Mouse (Mus musculus): ENCODE measurements at regions not wholly inside any gene's neighbourhood (a gene's known extent, or its start where the extent isn't known, plus 50 kb on each side); places are given as distances from the start of the nearest gene placed in this dataset.

DNA sequence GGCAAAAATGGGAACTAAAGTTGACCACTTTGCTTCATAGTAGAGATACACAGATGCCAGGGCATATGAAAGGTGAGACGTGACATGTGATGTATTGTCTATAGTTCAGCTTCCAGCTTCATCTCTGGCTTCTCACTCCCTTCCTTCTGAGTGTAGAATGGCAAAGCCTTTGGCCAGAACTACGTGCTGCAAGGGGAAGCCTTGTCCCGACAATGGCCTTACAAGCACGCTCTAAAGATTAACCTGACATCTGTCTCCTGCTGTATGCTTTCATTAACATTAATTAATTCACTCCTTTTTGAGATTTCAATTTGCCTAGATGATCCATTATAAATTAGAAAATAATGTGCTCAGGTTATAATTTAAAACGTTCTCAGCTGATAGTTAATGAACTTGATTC is 193.5 kb upstream of the Emcn start:
- Histone ChIP-seq H3K4me2 (ENCODE audit: low read depth, low read length) (no peak overlapping the region), H3K4me1 (replicated peaks; ENCODE audit: control insufficient read depth, insufficient read depth, low read length) (no peaks in the 10 kb centered on the region), H3K4me3 (ENCODE audit: low read length) (no peak overlapping the region), H3K9me3 (ENCODE audit: control insufficient read depth, low read length) (no peaks in the 10 kb centered on the region), H3K27ac (ENCODE audit: low read length) (no peak overlapping the region), H3K27me3 (ENCODE audit: control insufficient read depth, insufficient read depth, low read depth, low read length) (no peaks in the 10 kb centered on the region), H3K9ac (ENCODE audit: low read length) (no peak overlapping the region), H3K36me3 (ENCODE audit: control insufficient read depth, insufficient read depth, low read length) (no peaks in the 10 kb centered on the region)
- 73% methylated on average over 5 of the region's 5 CpGs for WGBS
- ATAC-seq (ENCODE audit: low read depth), result no peak

DNA sequence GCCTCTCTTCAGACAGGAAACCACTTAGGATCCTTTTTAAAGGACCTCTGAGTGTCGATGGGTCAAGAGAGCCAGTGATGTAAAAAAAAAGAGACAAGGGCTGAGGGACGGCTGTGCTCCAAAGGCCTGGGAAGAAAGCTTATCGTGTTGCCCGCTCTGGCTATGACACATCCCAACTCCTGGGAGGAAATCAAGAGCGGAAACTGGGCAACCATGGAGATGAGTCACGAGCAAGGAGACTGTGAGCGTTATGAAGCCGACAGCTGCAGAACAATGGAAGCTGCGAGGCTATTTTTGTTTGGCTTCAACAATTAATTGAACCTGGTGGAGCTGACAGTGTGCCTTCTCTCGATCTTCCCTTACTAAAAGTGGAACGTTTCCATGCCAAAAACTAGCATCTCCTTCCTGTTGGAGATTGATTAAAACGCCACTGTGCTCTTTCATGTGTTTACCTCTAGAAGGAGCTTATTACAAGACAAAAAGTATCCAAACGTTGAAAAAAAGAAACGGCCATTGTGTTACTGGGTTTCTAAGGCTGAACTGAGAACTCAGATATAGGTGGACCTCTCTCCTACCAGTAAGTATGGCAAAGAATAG is 190.4 kb upstream of the Emcn start:
- WGBS, result 39% methylated on average over 14 of the region's 14 CpGs
- Histone ChIP-seq H3K4me3 (ENCODE audit: low read length) (no peak overlapping the region), H3K27me3 (ENCODE audit: control insufficient read depth, insufficient read depth, low read depth, low read length) (no peaks in the 10 kb centered on the region), H3K4me2 (ENCODE audit: low read depth, low read length) (no peak overlapping the region), H3K9ac (ENCODE audit: low read length) (no peak overlapping the region), H3K36me3 (ENCODE audit: control insufficient read depth, insufficient read depth, low read length) (no peaks in the 10 kb centered on the region), H3K4me1 (replicated peaks; ENCODE audit: control insufficient read depth, insufficient read depth, low read length) (no peaks in the 10 kb centered on the region), H3K9me3 (ENCODE audit: control insufficient read depth, low read length) (no peaks in the 10 kb centered on the region), H3K27ac (ENCODE audit: low read length) (peak overlapping the region; percentile 22; the same call in 1 of the 2 replicates)
- peak; percentile 94 for ATAC-seq (ENCODE audit: low read depth)

DNA sequence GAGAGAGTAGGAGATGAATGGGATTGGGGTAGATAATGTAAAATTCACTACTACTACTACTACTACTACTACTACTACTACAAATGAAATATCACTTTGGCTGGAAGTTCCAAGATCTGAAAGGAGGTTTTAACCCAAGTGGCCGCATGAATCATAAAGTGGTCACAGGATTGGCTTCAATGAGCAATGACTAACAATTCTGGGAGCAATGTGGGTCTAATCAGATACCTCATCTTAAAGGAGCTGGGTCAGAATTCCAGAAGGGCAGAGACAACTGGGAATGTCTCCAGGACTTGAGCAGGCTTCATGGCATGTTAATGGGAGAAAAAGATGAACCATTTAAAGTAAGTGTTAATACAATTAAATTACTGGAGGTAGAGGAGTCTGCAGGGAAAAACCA is 189.4 kb upstream of the Emcn start:
- H3K4me3 ChIP-seq (ENCODE audit: low read length), result no peak overlapping the region
- no peak overlapping the region for H3K4me2 ChIP-seq (ENCODE audit: low read depth, low read length)
- no peak overlapping the region for H3K9ac ChIP-seq (ENCODE audit: low read length)
- no peak for ATAC-seq (ENCODE audit: low read depth)
- H3K27ac ChIP-seq (ENCODE audit: low read length), result no peak overlapping the region; the same call in 1 of the 2 replicates
- WGBS, result 90% methylated on average over 1 of the region's 1 CpGs
- no peaks in the 10 kb centered on the region for H3K36me3 ChIP-seq (ENCODE audit: control insufficient read depth, insufficient read depth, low read length)
- H3K4me1 ChIP-seq (replicated peaks; ENCODE audit: control insufficient read depth, insufficient read depth, low read length), result 0 out of 2 replicates have a peak, but pooled peaks cover 2% of the 10 kb centered on the region
- H3K9me3 ChIP-seq (ENCODE audit: control insufficient read depth, low read length), result no peaks in the 10 kb centered on the region
- H3K27me3 ChIP-seq (ENCODE audit: control insufficient read depth, insufficient read depth, low read depth, low read length), result no peaks in the 10 kb centered on the region

DNA sequence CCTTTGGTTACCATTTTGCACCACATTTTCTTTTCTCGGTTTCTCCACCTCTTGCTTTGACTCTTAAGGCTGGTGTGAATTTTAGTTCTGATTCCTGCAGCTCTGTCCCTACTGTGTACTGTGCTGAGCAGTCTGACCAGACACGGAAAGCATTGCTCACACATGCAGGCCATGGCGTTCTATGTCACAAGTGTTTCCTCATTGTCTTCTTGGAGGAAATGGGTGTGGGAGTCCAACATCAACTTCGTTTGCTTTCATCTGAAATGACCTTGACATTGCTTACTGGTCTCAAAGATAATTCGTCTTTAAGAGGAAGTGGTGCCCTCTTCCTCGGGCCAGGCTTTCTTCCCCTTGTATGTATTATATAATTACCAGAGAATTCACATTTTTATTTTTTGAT is 187.6 kb upstream of the Emcn start:
- Histone ChIP-seq H3K4me3 (ENCODE audit: low read length) (no peak overlapping the region), H3K9ac (ENCODE audit: low read length) (no peak overlapping the region), H3K4me1 (replicated peaks; ENCODE audit: control insufficient read depth, insufficient read depth, low read length) (0 out of 2 replicates have a peak, but pooled peaks cover 2% of the 10 kb centered on the region), H3K4me2 (ENCODE audit: low read depth, low read length) (no peak overlapping the region), H3K36me3 (ENCODE audit: control insufficient read depth, insufficient read depth, low read length) (no peaks in the 10 kb centered on the region), H3K27me3 (ENCODE audit: control insufficient read depth, insufficient read depth, low read depth, low read length) (no peaks in the 10 kb centered on the region), H3K9me3 (ENCODE audit: control insufficient read depth, low read length) (no peaks in the 10 kb centered on the region), H3K27ac (ENCODE audit: low read length) (peak overlapping the region; percentile 75)
- peak; percentile 63 for ATAC-seq (ENCODE audit: low read depth)
- WGBS, result 54% methylated on average over 6 of the region's 6 CpGs

DNA sequence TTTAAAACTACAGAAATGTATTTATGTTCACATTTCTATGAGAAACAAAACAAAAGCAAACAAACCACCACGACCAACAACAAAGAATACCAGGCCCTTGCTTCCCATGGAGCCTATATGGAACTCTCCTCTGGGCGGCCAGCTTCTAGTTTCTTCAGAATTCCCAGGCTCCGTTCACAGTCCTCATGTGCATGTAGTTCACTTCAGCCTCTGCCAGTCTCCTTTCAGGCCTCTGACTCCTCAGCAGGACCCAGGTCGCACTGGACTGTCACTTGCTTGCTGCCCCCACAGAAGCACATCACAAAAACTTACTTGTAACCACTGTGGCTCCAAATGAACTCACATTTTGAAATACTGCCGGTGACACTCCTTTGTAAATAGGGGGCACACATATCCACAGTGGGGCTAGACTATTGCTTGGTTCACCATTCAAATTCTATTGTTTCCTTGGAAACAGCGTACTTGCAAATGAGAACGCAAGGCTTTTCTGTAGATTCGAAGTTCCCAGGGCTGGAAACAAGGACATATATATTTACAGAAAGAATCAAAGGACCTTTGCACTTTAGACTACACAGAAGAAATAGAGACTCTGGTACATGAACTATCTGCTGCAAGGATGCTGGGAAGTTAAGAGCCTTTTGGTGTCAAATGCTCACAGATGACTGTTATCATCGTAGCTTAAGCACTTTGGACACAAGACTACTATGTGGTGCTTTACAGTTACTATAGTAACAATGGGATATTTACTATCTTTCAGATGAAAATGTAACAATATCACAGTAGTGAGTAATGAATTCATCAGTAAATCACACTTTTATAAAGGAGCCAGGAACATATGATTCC is 186.4 kb upstream of the Emcn start:
- H3K36me3 ChIP-seq (ENCODE audit: control insufficient read depth, insufficient read depth, low read length), result no peaks in the 10 kb centered on the region
- WGBS, result 77% methylated on average over 9 of the region's 9 CpGs
- no peaks in the 10 kb centered on the region for H3K27me3 ChIP-seq (ENCODE audit: control insufficient read depth, insufficient read depth, low read depth, low read length)
- no peaks in the 10 kb centered on the region for H3K9me3 ChIP-seq (ENCODE audit: control insufficient read depth, low read length)
- no peak for ATAC-seq (ENCODE audit: low read depth)
- H3K27ac ChIP-seq (ENCODE audit: low read length), result no peak overlapping the region
- no peak overlapping the region for H3K4me2 ChIP-seq (ENCODE audit: low read depth, low read length)
- H3K9ac ChIP-seq (ENCODE audit: low read length), result no peak overlapping the region
- H3K4me1 ChIP-seq (replicated peaks; ENCODE audit: control insufficient read depth, insufficient read depth, low read length), result 0 out of 2 replicates have a peak, but pooled peaks cover 2% of the 10 kb centered on the region
- no peak overlapping the region for H3K4me3 ChIP-seq (ENCODE audit: low read length)

DNA sequence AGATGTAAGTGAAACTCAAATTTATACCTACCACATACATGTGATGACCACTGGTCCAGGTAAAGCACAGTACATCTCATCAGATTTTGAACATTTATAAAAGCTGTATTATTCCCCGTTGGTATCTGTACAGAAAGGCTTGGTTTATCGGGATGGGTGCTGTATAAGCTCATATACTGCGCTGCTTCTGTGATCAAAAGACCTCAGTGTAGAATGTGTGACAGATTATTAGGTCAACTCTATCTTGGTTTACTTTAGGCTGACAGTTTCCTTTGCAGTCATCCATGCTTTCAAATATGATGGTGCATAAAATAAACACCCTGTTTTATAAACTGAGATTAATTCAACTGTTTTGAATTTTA is 185.8 kb upstream of the Emcn start:
- Histone ChIP-seq H3K4me1 (replicated peaks; ENCODE audit: control insufficient read depth, insufficient read depth, low read length) (0 out of 2 replicates have a peak, but pooled peaks cover 2% of the 10 kb centered on the region), H3K27ac (ENCODE audit: low read length) (no peak overlapping the region), H3K4me2 (ENCODE audit: low read depth, low read length) (no peak overlapping the region), H3K36me3 (ENCODE audit: control insufficient read depth, insufficient read depth, low read length) (no peaks in the 10 kb centered on the region), H3K9me3 (ENCODE audit: control insufficient read depth, low read length) (no peaks in the 10 kb centered on the region), H3K4me3 (ENCODE audit: low read length) (no peak overlapping the region), H3K27me3 (ENCODE audit: control insufficient read depth, insufficient read depth, low read depth, low read length) (no peaks in the 10 kb centered on the region), H3K9ac (ENCODE audit: low read length) (no peak overlapping the region)
- 57% methylated on average over 3 of the region's 3 CpGs for WGBS
- no peak for ATAC-seq (ENCODE audit: low read depth)

DNA sequence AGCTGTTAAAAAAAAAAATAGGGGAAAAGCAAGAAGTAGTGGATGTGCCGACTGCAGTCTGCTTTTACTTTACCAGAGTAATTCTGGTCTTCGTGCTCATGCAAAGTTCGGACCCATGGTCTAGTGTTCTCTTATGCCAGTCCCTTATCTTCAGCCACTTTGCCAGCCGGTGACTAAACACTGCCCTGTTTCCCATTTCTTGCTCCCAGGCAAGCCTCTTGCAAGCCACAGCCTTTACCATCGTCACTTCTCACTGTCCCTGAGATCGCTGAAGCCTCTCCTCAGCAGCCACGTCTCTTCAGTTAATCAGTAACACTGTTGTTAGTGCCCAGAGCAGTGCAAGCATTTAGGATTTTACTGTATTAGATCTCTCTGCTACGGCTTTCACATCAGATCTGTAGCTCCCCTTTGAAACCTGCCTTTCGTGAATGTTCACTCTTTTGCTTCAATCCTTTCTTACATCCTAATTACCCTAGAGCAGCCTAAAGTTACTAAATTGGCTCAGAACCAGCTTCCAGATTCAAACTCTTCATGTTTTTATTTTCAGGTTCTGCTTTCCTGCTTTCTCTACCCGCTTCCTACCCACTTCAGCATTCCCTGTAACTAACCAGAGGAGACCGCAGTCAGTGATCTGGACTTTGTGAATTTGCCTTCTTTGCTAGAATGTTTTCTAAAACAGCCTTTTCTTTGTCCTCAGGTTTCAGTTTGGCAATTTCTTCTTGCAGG is 184.5 kb upstream of the Emcn start:
- Histone ChIP-seq H3K36me3 (ENCODE audit: control insufficient read depth, insufficient read depth, low read length) (no peaks in the 10 kb centered on the region), H3K4me1 (replicated peaks; ENCODE audit: control insufficient read depth, insufficient read depth, low read length) (0 out of 2 replicates have a peak, but pooled peaks cover 2% of the 10 kb centered on the region), H3K9ac (ENCODE audit: low read length) (no peak overlapping the region), H3K27me3 (ENCODE audit: control insufficient read depth, insufficient read depth, low read depth, low read length) (no peaks in the 10 kb centered on the region), H3K27ac (ENCODE audit: low read length) (no peak overlapping the region), H3K4me2 (ENCODE audit: low read depth, low read length) (peak overlapping the region; percentile 25; the same call in 1 of the 2 replicates), H3K9me3 (ENCODE audit: control insufficient read depth, low read length) (no peaks in the 10 kb centered on the region), H3K4me3 (ENCODE audit: low read length) (no peak overlapping the region)
- WGBS, result 49% methylated on average over 11 of the region's 11 CpGs
- no peak for ATAC-seq (ENCODE audit: low read depth)

DNA sequence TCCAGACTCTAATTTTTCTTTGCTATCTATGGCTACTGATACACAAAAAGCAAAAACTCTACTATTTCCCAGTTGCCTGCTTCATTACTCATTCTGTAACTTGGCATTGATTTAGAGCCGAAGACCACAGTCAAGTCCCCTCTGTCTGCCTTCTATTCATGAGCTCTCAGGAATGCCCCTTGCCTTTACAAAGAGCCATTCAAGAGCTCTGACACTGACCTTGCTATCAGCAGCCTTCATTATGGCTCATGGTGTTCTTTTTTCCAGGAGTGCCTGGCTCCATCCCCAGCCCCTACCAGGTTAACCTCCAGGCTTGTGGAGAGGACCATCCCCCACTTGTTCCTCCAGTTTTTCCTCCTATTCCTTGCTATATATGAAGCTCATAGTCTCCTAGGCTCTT is 151.8 kb upstream of the Emcn start:
- H3K36me3 ChIP-seq (ENCODE audit: control insufficient read depth, insufficient read depth, low read length), result no peaks in the 10 kb centered on the region
- no peak overlapping the region for H3K4me3 ChIP-seq (ENCODE audit: low read length)
- no peak overlapping the region for H3K4me2 ChIP-seq (ENCODE audit: low read depth, low read length)
- H3K4me1 ChIP-seq (replicated peaks; ENCODE audit: control insufficient read depth, insufficient read depth, low read length), result no peaks in the 10 kb centered on the region
- no peak overlapping the region for H3K27ac ChIP-seq (ENCODE audit: low read length)
- no peaks in the 10 kb centered on the region for H3K27me3 ChIP-seq (ENCODE audit: control insufficient read depth, insufficient read depth, low read depth, low read length)
- no peak overlapping the region for H3K9ac ChIP-seq (ENCODE audit: low read length)
- 58% methylated on average over 1 of the region's 1 CpGs for WGBS
- no peak for ATAC-seq (ENCODE audit: low read depth)
- H3K9me3 ChIP-seq (ENCODE audit: control insufficient read depth, low read length), result no peaks in the 10 kb centered on the region

DNA sequence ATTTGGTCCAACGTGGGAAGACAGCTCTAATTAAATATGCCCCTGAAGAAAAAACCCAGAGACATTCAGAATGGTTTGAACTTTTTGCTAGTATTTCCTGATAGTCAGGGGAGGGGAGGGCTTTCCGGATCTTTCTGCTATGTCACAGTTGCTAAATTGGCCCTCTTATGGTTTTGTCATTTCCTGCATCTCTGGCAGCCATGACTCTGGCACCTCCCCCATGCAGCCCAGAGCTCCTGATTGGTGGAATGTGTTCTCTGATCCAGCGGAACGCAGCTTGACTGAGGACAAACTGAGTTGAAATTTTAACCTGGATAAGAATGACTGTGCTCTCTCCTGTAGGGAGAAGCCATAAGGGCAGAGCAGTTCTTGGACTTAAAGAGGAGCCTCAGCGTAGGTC is 150.4 kb upstream of the Emcn start:
- ATAC-seq (ENCODE audit: low read depth), result no peak
- Histone ChIP-seq H3K9ac (ENCODE audit: low read length) (no peak overlapping the region), H3K4me2 (ENCODE audit: low read depth, low read length) (no peak overlapping the region), H3K36me3 (ENCODE audit: control insufficient read depth, insufficient read depth, low read length) (no peaks in the 10 kb centered on the region), H3K4me1 (replicated peaks; ENCODE audit: control insufficient read depth, insufficient read depth, low read length) (no peaks in the 10 kb centered on the region), H3K4me3 (ENCODE audit: low read length) (no peak overlapping the region), H3K27me3 (ENCODE audit: control insufficient read depth, insufficient read depth, low read depth, low read length) (no peaks in the 10 kb centered on the region), H3K9me3 (ENCODE audit: control insufficient read depth, low read length) (no peaks in the 10 kb centered on the region), H3K27ac (ENCODE audit: low read length) (no peak overlapping the region)
- WGBS, result 69% methylated on average over 5 of the region's 5 CpGs

Measured in lung, embryonic 16.5 days (tissue).